Mouse (Mus musculus) E14TG2a.4 (cell line): ENCODE measurements at regions not wholly inside any gene's neighbourhood (a gene's known extent, or its start where the extent isn't known, plus 50 kb on each side); places are given as distances from the start of the nearest gene placed in this dataset.

Experiments used
- H3K27me3 ChIP-seq: 2 replicates; pipeline ENCODE4 v1.6.1; 2014; ENCODE audit warnings: low read length, control low read depth; ENCODE audit not compliant: insufficient read depth
- H3K36me3 ChIP-seq: 2 replicates; pipeline ENCODE4 v1.6.1; 2014; ENCODE audit warnings: low read length, control low read depth; ENCODE audit not compliant: insufficient read depth
- H3K4me1 ChIP-seq: replicated peaks from 2 replicates; pipeline ENCODE4 v1.6.1; 2014; ENCODE audit warnings: low read depth, low read length, control low read depth
- H3K4me3 ChIP-seq: replicated peaks from 2 replicates; pipeline ENCODE4 v1.5.1; 2014; ENCODE audit warnings: mild to moderate bottlenecking, low read length
- H3K9me3 ChIP-seq: 2 replicates; pipeline ENCODE4 v1.6.1; 2014; ENCODE audit warnings: low read length, control low read depth
- CTCF ChIP-seq: conservative IDR thresholded peaks from 2 replicates; pipeline ENCODE4 v1.5.1; 2014; ENCODE audit warnings: low read length
- NANOG ChIP-seq: IDR thresholded peaks from 2 replicates; pipeline ENCODE4 v1.6.1; 2014; ENCODE audit warnings: borderline replicate concordance, low read length, mixed read lengths
- POU5F1 ChIP-seq: IDR thresholded peaks from 2 replicates; pipeline ENCODE4 v1.6.1; 2014; ENCODE audit warnings: low read length, borderline replicate concordance

DNA sequence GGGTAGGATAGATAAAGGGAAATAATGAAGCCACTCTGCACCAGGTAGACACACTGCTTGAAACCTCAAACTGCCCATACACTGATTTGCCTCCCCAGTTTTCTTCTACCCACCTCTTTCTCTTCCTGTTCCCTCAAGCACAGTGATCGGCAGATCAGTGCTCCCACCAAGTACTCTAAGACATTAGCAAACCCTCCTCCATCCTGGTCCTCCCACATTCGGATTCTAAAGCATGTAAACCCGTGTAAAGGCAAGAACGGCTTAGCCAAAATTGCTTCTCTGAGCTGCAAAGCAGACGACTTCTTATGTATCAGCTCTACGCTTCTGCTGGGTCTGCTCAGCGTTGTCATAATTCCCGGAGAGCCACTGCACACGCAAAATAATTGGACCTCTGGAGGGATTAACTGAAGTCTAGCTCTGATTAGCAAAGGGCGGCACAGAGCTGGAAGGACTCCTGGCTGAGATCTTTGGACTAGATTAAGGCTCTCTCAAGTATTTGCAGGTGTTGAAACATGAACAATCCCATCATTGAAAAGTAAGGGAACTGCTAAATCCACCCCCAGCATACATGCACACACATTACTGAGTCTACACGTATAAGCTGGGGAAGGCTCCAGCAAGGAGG lies 67.2 kb downstream of the Mtx3 start:
- no peaks in the 10 kb centered on the region; the same call in 1 of the 2 replicates for H3K9me3 ChIP-seq
- TF ChIP-seq POU5F1: no peak
- no peak for TF ChIP-seq CTCF
- no peak for TF ChIP-seq NANOG

GRCm38 (mm10) chr13:92912661-92913060 lies 68.1 kb downstream of the Mtx3 start:
- Histone ChIP-seq H3K27me3 (no peaks in the 10 kb centered on the region), H3K36me3 (no peaks in the 10 kb centered on the region), H3K4me1 (no peaks in the 10 kb centered on the region), H3K9me3 (no peaks in the 10 kb centered on the region; the same call in 1 of the 2 replicates), H3K4me3 (no peak overlapping the region)
- TF ChIP-seq CTCF (no peak), POU5F1 (no peak), NANOG (no peak)

More for the DNA sequence above, 67.2 kb downstream of the Mtx3 start:
- Histone ChIP-seq H3K27me3 (no peaks in the 10 kb centered on the region), H3K4me1 (no peaks in the 10 kb centered on the region), H3K36me3 (no peaks in the 10 kb centered on the region), H3K4me3 (no peak overlapping the region)

DNA sequence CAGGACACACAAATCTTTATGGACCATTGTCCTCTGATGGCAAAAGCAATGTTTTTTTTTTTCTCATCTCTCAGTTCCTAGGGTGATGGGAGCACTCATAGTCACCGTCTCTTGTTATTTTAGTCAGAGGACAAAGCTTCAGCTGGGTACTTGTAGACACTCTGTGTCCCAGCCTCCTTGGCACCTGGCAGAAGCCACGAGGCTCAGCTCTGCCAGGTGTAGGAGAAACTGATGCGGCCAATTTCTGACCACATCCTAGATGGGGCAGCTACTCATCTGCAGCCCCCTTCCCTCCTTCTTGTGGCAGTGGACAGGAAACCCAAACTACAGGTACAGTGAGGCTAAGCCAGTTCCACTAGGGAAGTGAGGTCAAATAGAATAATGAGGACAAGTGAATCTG lies 70.1 kb downstream of the Mtx3 start:
- H3K27me3 ChIP-seq: no peaks in the 10 kb centered on the region
- no peaks in the 10 kb centered on the region for H3K4me1 ChIP-seq
- no peak for TF ChIP-seq POU5F1
- no peak for TF ChIP-seq NANOG
- TF ChIP-seq CTCF: no peak
- no peaks in the 10 kb centered on the region; the same call in 1 of the 2 replicates for H3K9me3 ChIP-seq
- no peaks in the 10 kb centered on the region for H3K36me3 ChIP-seq
- no peak overlapping the region for H3K4me3 ChIP-seq

DNA sequence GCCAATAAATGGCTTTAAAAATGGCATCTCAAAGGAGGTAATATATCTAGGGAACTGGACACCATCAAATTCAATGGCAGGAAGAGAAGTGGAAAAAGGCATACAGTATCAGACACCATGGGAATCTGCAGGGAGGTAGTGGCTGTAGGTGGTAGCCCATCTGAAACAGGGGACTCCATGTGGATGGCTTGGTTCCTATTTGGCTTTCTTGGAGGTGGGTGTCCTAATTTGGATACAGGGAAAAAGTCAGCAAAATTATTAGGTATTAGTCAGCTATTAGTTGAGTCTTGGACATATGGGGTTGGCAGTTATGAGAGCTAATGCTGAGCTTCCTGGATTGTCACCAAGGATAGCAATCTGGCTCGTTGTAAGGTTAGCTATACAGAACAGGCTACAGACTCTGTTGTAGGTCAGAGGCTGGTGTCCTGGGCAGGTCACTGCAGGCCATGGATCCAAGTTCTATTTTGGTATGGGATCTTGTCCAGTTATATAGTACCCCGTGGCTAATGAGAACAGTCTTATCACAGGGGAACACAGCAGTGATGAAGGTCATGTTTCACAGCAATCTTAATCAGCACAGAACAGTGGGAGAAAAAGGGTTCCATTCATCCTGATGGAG lies 70.8 kb downstream of the Mtx3 start:
- TF ChIP-seq NANOG (no peak), CTCF (no peak), POU5F1 (no peak)
- no peaks in the 10 kb centered on the region; the same call in 1 of the 2 replicates for H3K9me3 ChIP-seq
- no peaks in the 10 kb centered on the region for H3K4me1 ChIP-seq
- no peaks in the 10 kb centered on the region for H3K27me3 ChIP-seq
- H3K36me3 ChIP-seq: no peaks in the 10 kb centered on the region
- H3K4me3 ChIP-seq: no peak overlapping the region

DNA sequence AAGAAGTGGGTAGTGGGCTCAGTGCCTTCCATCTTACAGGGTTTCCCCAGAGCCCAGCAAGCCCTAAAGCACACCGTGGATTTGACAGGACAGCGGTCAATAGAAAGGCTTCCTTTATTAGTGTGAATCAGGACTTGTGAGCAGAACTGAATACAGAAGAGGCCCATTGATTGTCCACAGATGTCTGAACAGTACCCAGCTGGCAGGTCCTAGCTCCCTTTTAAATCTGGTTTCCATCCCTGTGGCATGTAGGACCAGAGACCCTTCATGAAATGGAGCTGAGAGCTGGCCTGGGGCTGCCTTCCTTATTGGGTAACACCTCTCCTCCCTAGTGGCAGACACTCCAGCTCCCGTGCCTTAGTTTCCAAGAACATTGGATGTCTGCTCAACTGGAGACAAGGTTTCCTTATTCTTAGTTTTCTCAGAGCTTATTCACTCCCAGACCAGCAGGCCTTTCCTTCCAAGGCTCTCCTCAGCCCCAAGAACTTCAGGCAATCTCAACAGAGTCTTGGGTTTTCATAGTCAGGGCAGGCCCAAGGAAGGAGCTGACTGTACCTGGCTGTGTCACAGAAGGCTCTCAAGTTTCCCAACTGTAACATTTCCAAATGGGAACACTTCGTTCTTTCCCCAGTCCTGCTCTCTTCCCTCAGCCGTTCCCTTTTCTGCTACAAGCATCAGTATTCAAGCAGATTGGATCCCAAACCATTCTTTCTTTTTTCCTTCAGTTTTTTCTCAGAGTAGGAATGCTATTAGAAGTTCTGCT lies 71.6 kb downstream of the Mtx3 start:
- no peak overlapping the region for H3K4me3 ChIP-seq
- no peaks in the 10 kb centered on the region for H3K36me3 ChIP-seq
- TF ChIP-seq POU5F1: no peak
- TF ChIP-seq NANOG: no peak
- no peak for TF ChIP-seq CTCF
- H3K9me3 ChIP-seq: peaks cover 6% of the 10 kb centered on the region
- H3K27me3 ChIP-seq: no peaks in the 10 kb centered on the region
- H3K4me1 ChIP-seq: no peaks in the 10 kb centered on the region

- Histone ChIP-seq H3K27me3 (no peaks in the 10 kb centered on the region), H3K9me3 (peaks cover 14% of the 10 kb centered on the region), H3K4me1 (no peaks in the 10 kb centered on the region), H3K4me3 (no peak overlapping the region), H3K36me3 (no peaks in the 10 kb centered on the region)
- no peak for TF ChIP-seq POU5F1
- TF ChIP-seq NANOG: no peak
- TF ChIP-seq CTCF: no peak
These were observed 75.3 kb downstream of the Mtx3 start for GRCm38 (mm10) chr13:92919882-92920281.

DNA sequence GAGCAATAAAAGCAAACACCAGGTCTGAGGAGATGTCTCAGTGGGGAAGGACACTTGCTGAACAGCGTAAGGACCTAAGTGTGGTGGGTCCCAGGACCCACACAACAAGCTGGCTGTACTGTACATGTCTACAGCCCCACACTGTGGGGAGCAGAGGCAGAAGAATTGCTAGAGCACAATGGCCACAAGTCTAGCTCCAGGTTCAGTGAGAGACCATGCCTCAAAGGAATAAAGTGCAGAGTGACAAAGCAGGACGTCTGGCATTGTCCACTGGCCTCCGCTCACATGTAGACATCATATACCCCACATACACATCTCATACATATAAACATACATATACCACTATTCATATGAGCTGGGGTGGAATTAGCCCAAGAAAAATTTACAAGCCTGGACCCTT lies 77.4 kb downstream of the Mtx3 start:
- no peaks in the 10 kb centered on the region for H3K36me3 ChIP-seq
- H3K4me3 ChIP-seq: no peak overlapping the region
- no peak for TF ChIP-seq POU5F1
- H3K27me3 ChIP-seq: no peaks in the 10 kb centered on the region
- H3K9me3 ChIP-seq: peaks cover 15% of the 10 kb centered on the region
- no peaks in the 10 kb centered on the region for H3K4me1 ChIP-seq

GRCm38 (mm10) chr13:92923496-92923895 lies 78.9 kb downstream of the Mtx3 start:
- H3K9me3 ChIP-seq: peaks cover 17% of the 10 kb centered on the region
- no peaks in the 10 kb centered on the region for H3K36me3 ChIP-seq
- no peak overlapping the region for H3K4me3 ChIP-seq
- H3K27me3 ChIP-seq: no peaks in the 10 kb centered on the region
- no peaks in the 10 kb centered on the region for H3K4me1 ChIP-seq
- TF ChIP-seq POU5F1 (no peak), CTCF (no peak), NANOG (no peak)
